Mouse (Mus musculus) kidney, adult 11 months (tissue): ENCODE results near the gene 2410004P03Rik.
A peak's percentile ranks its signal among the peaks of the same experiment; 100 is the strongest.
"Not testable (repeated sequence)": the region's sequence is repeated elsewhere in the genome, so short reads cannot be mapped to it uniquely, and the experiment has no call there.

ENCODE experiments used
- DNase-seq: peaks from one replicate; pipeline ENCODE4 v3.0.0; 2022

The 2410004P03Rik gene

DNA sequence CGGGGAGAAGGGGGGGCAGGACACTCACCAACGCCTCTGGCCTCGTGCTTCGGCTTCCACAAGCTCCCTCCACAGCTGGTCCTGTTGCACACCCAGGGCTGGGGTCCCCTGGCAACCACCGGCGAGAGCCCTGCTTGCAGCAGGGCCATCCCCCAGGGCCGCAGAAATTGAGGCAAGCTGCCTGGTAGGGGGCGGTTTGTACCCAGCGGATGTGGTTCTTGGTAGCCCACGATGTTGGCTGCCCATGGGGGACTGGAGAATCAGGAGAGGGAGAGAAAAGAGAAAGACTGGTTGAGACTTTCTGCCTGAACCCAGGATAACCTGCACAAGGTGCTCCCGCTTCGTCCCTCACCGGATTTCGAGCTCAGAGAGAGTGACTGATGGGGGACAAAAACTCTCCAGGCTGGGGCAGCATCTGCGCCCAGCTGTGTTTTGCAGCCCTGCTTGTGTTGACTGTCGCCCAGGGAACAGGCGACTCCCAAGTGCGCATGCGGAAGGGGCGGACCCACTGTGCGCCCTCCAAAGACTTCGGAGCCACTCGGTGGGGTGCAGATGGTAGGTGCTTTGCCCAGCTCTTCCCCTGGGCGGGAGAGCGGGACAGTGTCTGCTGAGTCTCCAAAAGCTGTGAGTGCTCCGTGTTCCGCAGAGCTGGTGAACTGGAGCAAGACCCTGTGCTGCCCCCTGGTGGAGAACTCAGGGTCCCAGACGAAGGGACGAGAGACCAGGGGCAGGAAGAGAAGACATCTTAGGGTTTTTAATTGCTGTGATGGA is at the start of gene 2410004P03Rik:
TSS of gene 2410004P03Rik (minus strand) at position 628 of the 771 bp plus-strand sequence.
- DNase-seq: peak; percentile 47

DNA sequence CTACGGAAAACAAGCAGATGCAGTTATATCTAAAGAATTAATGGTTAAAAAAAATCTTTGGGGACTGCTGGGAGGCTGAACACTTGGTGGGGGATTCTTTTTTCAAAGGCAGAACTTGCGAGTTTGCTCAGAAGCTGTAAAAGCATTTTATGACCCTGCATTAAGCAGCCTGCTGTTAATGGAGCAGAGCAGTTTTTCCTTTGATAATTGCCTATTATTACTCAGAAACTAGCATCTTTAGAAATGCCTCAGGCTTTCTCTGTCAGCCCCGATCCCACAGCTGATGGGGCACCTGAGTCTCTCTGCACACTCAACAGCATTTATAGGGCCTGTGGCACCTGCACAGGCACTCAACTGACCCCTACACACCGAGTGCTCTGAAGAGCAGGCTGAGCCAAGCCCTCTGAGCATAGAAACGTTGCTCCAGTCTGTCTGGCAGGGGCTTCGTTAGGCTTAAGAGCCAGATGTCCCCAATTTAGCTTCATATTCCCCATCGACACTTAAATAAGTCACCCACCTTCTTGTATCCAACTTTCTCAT is 49.7 kb upstream of the 2410004P03Rik start:
- no peak for DNase-seq

DNA sequence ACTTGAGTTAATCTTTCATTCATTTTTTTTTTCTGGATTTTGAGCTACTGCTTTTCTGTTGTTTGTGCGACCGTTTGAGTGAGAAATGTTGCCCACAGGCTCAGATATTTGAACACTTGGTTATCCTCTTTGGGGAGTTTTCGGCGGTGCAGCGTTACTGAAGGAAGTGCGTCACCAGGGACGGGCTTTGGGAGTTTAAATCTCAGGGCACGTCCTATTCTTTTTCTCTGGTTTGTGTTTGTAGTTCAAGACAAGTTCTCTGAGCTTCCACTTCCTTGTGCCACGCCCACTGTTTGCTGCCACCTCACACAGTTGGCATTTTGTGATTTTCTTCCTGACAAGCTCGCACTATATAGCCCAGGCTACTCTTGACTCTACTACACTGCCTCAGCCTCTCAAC is 47.0 kb upstream of the 2410004P03Rik start:
- DNase-seq: no peak

DNA sequence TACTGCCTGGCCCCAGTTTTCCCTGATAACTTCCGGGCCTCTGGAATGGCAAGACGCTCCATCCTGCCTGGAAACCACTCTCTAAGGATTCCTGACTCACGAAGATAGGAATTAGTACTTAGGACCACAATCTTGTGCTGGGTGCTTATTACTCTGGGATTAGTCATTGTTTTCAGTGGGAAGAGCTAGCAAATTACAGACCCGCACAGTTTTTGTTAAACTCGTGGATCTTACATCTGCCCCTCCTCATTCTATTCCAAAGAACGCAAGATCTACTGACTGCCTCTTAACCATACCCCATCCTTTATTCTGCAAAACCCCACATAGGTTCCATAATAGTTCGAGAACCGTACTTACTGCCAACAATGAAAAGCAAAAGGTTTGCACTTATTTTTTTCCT is 45.6 kb upstream of the 2410004P03Rik start:
- DNase-seq: no peak

DNA sequence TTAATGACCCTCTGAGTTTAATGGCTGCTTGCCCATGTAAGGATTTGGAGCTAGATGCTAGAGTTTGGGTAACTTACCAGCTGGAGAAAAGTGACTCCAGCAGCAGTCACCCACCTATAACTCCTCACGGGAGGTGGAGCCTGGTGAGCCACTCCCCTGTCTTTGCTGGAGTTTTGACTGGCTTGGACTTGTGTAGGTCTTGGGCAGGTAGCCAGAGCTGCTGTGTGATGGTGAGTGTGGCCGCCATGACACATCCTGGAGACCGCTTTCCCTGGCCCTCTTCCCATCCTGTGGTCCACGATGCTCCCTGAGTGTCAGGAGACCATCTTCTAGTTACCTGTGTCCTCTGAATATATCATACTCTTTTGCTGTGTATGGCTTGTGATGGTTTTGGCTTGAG is 44.2 kb upstream of the 2410004P03Rik start:
- DNase-seq: no peak

DNA sequence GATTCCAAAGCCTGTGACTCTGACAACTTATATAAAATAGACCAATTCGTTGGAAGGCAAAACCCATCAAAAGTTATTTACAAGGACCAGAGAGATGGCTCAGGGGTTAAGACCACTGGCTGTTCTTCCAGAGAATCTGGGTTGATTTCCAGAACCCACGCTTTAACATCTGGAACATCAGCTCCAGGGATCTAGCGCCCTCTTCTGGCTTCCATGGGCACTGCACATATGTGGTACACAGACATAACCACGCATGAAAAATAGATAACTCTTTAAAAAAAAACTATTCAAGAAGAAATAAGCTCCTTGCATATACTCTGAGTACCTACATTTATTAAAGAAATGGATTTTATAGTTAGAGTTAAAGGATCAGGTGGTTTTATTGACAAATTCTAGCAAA is 43.2 kb upstream of the 2410004P03Rik start:
- DNase-seq: no peak

DNA sequence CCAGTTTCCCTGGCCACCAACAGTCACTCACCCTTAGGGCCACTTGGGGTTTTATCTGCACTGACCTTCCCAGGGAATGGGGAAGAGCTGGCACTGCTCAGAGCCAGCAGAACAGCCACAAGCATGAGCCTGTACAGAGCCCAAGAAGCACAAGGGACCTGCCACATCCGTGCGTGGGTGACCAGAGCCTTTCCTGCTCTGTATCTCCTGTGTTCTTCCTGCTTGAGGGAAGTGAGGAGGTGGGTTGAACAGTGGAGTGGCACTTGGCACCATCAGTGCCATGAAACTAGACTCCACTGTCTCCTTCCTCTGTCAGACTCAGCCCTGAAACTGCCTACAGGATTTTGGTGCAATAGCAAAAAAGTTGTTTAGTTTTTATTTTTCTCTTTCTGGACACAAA is 41.1 kb upstream of the 2410004P03Rik start:
- DNase-seq: no peak

DNA sequence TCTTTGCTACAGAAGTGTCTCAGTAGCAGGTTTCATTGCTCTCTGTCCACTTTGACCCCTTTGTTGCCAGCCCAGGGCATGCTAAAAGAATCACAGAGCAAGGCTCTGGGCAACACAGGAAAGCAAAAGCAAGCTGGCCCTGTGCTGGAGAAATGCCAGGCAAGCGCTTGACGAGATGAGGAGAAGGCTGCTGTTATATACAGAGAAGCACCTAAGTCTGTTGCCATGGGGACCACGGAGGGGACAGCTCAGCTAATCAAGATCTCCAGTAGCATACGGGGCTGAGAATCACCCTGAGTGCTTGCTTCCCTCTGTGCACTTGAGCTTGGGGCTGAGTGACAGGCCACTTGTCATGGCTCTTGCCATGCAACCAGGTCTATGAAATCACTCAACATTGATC is 39.5 kb upstream of the 2410004P03Rik start:
- no peak for DNase-seq

DNA sequence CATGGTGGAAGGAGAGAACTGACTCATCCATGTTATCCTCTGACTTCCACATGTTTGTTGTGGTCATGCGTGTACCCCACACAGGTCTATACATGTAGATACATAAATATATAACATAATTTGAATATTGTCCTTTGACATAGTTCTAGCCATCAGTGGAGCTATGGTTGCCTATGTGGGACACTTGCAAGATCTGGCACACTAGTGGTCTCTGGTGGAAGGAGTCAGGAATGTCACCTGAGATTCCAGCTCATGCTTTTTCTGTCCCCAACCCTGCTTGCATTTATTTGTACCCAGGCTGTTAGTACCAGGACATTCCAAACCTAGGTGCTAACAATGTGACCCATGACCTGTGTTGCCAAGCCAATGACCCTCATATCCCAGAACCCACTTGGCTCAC is 38.3 kb upstream of the 2410004P03Rik start:
- DNase-seq: no peak

DNA sequence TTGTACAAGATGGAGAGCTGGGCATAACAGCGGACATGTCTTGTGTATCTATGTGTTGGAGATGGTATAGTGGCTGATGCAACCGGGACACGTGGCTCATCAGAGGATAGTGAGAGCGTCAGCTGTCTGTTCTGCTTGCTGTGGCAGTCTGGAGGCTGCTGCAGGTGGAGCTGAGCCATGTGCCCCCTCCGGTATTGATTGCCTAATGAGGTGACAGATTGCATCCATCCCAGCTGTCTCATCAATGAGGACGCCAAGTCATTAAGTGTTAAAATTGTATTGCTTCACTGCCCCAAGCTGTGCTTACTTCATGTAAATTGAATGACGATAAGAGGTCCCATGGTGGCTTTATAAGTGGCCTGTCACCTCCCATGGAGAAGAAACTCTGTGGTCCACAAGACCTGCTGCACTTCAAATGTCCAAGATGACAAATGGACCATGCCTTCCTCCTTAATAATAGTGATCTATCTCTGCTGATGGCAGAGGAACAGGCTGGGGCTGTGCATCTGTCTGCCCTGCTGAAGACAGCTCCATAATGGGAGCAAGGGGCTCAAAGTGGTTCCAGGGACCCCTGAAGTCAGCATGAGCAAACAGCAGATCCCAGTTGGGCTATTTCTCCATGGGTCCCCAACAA is 37.6 kb upstream of the 2410004P03Rik start:
- no peak for DNase-seq

DNA sequence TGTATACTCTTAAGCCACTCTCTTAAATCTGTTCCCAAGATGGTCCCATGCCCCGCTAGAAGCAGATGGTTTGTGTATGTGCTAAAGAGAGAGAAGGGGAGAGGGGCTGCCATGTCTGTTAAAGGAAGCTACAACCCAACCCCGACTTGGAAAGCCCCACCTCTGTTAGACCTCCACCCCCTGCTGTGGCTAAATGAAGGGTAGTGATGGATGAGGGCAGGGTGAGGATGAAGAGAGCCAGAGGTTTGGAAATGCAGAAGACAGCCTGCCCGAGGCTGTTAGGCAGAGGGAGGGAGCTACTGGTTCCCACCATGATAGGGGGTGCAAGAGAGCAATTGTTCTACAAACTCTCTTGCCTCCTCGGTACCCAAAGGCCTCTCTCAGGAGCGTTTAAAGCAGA is 31.8 kb upstream of the 2410004P03Rik start:
- no peak for DNase-seq

DNA sequence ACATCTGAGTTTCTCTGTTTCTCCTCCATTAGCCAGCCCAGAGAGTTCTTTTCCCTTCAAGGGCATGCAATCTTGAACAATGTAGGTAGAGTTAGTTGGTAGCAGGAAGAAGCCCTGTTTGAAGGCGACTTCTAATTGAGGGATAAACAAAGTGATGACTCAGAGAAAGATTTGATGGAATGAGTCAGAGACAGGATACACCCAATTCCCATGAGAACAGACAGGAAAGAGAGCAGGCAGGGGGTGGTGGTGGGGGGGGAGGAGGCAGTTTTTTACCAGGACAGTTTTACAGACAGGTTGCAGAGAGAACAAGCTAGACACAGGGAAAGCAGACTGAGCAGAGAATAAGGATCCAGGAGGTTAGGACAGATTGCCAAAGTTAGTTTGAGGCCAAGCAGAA is 29.0 kb upstream of the 2410004P03Rik start:
- no peak for DNase-seq

DNA sequence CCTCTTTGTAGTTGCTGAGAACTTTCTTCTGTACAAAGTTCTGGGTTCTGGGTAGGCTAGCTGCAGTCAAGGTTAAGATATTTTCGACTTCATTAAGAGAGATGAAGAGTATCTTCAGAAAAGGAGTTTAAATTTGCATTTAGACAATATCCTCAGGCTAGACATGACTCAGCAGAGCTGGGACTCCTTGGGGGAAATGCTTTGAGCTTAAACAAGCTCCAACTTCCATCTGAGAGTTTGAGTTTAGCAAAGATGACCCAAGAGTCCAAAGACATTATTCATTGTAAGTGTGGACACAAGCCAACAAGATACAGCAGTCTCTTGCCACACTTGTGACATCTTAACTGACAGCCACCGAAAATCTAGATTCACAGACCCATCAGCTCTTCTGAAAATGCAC is 27.9 kb upstream of the 2410004P03Rik start:
- no peak for DNase-seq

DNA sequence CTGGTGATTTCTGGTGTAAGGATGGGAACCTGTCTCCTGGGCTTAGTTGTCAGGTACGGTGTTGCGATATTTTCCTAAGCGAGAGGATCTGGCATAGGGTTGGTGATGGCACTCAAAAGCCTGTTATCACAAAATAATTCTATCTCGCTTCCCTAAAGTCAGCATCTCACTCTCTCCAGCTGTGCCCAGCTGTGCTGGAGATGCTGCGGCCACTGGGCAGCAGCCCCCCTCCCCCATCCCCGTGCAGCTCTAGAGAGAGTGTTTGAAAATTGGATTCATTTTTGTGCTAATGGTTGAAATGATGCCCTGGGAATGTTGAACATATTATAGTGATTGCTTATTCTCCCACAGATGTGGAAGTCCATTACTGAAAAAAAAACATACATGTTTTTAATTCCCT is 26.7 kb upstream of the 2410004P03Rik start:
- DNase-seq: no peak

DNA sequence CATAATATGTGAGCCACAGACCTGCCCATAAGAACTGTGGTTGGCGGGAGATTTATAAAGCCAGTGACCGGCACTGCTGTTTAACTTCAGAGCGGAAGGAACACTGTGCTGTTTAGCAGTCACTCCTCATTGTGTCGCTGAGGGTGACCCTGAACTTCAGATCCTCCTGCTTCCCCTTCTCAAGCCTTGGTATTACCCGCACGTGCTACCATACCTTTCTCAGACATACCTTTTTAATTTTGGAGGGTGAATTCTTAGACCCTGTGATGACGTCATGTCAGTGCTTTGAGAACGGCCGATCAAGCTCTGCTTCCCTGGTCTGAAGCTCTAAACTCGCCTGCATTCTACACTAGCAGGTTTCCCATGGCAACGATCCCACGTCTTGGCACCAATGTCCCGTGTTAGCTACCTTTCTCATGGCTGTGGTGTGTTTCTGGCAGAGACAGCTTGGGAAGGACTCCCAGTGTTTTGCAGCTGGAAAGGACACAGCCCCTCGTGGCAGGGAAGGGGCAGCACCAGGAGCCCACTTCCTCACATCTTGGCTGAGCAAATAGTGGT is 25.6 kb upstream of the 2410004P03Rik start:
- DNase-seq: no peak

DNA sequence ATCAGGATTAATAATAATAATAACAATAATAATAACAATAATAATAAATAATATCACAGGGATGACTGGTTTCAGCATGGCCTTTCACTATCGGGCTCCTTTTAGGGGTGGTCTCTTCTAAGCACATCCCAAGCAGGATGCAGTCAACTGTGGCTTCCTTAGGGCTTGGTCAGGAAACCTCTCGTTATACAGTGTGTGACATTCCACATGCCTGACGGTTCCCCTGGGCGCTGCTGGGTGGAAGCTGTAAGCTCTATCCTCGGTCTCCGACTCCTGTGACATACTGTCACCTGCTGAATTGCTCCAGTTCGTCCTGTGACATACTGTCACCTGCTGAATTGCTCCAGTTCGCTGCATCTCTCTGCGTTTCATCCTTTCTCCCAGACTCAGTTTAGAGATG is 25.0 kb upstream of the 2410004P03Rik start:
- no peak for DNase-seq

DNA sequence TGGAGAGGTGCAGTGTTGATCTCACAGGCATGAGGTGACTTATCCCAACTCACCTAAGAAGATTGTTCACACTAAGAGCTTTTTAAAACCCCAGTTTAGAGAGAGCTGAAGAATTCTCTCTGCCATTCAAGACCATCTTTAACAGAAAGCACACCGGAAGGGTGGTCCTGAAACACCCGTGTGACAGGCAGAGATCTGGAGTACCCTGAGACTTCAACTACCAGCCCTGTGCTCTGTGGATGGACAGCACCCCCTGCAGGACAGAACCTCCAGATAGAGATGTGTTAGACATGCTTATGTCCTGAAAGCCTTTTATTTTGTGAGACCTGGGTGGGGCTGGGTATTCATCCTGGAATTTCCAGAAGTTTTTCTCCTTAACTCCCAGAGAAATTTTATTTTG is 23.6 kb upstream of the 2410004P03Rik start:
- no peak for DNase-seq

DNA sequence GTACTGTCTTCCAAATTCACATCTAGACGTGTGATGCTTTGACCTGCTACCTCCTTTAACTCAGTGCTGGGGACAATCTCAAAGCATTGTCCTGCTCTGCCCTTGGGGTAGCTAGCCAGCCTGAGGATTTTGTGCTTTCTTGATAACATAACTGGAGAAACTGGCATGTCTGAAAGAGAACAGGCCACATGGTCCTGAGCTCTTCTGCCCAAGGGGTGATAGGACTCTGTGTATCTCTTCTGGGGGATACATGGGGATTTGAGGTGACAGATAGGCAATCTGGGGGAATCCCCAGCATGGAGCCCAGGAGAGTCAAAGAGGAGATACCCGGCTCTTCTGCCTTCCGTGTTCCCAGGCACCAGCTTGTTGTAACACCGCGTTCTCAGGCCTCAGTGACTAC is 23.1 kb upstream of the 2410004P03Rik start:
- no peak for DNase-seq

DNA sequence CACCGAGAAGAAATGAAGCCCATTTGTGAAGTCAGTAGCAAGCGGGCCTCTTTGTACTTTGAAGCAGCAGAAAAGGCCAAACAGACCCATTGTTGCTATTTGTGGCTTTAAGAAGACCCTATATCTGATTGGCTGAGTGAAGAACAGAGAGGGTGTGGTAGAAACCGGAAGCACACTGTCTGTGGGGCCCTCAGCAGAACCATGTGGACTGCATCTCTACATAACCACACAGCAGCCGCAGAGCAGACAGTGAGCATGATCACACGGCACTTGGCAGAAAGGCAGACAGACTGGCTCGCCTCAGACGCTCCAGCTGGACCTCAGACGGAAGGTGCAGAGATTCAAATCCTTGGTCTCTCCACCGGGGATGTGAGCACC is 21.9 kb upstream of the 2410004P03Rik start:
- no peak for DNase-seq

DNA sequence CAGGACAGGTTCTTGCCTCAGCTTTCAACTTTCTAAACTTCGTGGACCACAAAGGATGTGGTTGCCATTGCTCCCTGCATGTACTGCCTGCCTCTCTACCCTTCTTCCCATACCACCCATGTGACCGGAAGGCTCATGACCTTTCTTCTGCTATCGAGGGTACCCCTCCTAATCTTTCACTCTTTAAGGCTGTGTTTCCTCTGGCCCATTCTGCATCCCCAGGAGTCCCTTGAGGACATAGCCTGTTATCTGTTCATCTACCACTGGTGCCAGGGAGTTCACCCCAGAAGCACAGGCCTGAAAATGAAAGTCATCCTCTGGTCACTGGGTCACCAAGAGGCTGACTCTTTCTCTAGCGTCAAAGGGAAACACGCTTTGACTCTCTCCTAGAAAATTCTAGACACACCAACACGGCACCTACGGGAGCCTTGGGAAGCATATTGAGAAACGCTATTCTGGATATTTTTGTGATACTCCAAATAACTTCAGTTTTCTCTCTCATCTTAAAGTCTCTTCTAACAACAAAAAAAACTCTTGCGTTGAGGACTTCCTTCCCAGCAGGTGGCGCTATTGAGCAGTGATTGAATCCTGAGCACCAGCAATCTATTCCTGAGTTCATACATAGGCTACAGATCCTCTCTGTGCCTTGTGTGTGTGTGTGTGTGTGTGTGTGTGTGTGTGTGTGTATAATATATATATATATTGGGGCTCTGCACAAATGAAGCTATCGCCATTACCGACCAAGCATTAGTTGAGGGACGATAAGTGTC is 21.4 kb upstream of the 2410004P03Rik start:
- no peak for DNase-seq

DNA sequence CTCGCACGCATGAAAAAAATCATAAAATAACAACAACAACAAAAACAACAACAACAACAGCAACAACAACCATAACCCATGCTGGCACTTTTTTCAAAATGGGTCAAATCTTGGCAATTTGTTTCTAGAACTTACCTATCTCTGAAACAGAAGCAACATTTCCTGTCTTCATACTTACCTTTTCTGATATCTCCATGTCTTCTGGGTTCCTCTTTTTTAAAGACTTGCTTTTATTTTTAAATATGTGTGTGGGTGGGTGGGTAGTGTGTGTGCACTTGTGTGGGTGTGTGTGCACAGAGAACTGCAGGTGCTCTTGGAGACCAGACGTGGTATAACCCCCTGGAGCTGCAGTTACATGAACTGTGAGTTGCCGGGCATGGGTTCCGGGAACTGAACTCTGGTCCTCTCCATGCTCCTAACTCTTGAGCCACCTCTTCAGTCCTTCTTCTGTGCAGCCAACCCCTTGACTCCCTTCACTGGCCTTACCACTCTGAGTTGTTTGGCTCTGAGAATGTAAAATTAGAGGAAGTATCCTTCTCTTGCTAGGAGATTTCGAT is 13.1 kb upstream of the 2410004P03Rik start:
- DNase-seq: no peak

DNA sequence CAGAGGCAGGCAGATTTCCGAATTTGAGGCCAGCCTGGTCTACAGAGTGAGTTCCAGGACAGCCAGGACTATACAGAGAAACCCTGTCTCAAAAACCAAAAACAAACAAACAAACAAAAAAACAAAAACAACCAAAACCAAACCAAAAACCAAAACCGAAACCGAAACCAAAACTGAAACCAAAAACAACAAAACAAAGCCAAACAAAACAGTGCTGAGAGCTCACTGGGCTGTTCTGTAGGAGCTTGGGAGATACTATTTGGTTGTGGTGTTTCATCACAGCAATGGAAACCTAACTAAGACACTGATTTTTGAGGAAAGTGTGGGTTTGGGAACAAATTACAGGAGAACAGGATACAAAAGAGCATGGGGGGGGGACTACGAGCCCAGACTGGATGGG is 10.6 kb upstream of the 2410004P03Rik start:
- no peak for DNase-seq

DNA sequence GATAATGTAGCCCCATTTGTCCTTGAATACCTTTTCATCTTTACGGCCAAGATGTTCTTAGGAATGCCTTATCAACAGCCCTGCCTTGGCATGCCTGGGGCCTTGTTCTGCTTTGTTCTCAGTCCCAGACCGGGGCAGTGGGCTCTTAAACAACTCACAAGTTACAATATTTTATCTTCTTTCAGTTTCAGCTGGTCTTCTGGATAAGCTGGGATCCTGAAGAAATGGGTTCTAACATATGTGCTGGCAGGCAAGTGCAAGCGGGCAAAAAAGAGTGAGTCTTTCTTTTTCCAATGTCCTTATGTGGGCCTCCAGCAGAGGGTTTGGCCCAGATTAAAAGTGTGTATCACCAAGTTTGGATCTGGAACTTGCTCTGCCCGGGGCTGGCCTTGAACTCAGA is 9.6 kb upstream of the 2410004P03Rik start:
- not testable (repeated sequence) for DNase-seq
